Mouse (Mus musculus): ENCODE data around the gene Mon1b. TPM values are rescaled to one million over a fixed set of nuclear protein-coding genes. Genes with fewer than 3 reads are reported as not detected.
A peak's percentile ranks its signal among the peaks of the same experiment; 100 is the strongest.

Mon1b gene
- polyA plus RNA-seq, 1 experiment from 2014 or later = 5.6 TPM

DNA sequence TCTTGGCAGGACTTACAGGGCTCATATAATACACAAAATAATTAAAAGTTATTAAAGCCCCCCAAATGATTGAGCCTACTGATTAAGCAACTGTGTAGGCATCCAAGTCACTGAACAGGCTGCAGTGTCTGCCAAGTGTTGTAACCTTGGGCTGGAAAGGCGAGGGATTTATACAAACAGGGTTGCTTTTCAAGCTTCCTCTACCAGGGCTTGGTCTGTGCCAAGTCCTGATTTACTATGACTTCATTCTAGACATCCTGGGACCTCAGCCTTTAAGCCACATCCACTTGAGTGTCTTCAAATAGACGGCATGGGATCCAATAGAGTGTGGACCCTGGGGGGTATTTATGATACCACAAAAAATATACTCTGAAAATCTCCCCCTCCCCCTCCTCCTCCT is 39.9 kb downstream of the Mon1b start:
- no peak overlapping the region for H3K4me2 ChIP-seq (replicated peaks)
- 73% methylated on average over 2 of the region's 2 CpGs for WGBS
- no peaks in the 10 kb centered on the region for H3K36me3 ChIP-seq
- H3K4me1 ChIP-seq = peaks cover 8% of the 10 kb centered on the region
- peaks cover 37% of the 10 kb centered on the region for H3K27me3 ChIP-seq
- ATAC-seq (ENCODE audit: low FRiP score, low read depth) = no peak
- no peak overlapping the region for H3K27ac ChIP-seq
- no peak overlapping the region for H3K4me3 ChIP-seq
- no peaks in the 10 kb centered on the region for H3K9me3 ChIP-seq
- H3K9ac ChIP-seq = no peak overlapping the region

- WGBS = 86% methylated on average over 1 of the region's 1 CpGs
These were observed 41.4 kb downstream of the Mon1b start for GRCm38 (mm10) chr8:113676811-113677210.

GRCm38 (mm10) chr8:113679361-113679760 is 44.0 kb downstream of the Mon1b start:
- Histone ChIP-seq H3K27ac (no peak overlapping the region), H3K4me3 (no peak overlapping the region), H3K4me2 (replicated peaks) (no peak overlapping the region), H3K4me1 (no peaks in the 10 kb centered on the region), H3K36me3 (no peaks in the 10 kb centered on the region), H3K9ac (no peak overlapping the region), H3K9me3 (no peaks in the 10 kb centered on the region), H3K27me3 (peaks cover 22% of the 10 kb centered on the region; the same call in 1 of the 2 replicates)
- ATAC-seq (ENCODE audit: low FRiP score, low read depth) = no peak
- WGBS = 76% methylated on average over 3 of the region's 3 CpGs

More at GRCm38 (mm10) chr8:113676811-113677210, 41.4 kb downstream of the Mon1b start:
- H3K9ac ChIP-seq = no peak overlapping the region
- no peak overlapping the region for H3K27ac ChIP-seq
- peaks cover 8% of the 10 kb centered on the region for H3K4me1 ChIP-seq
- no peak overlapping the region for H3K4me2 ChIP-seq (replicated peaks)
- peaks cover 34% of the 10 kb centered on the region for H3K27me3 ChIP-seq
- H3K4me3 ChIP-seq = no peak overlapping the region
- no peaks in the 10 kb centered on the region for H3K36me3 ChIP-seq
- ATAC-seq (ENCODE audit: low FRiP score, low read depth) = no peak
- H3K9me3 ChIP-seq = no peaks in the 10 kb centered on the region

DNA sequence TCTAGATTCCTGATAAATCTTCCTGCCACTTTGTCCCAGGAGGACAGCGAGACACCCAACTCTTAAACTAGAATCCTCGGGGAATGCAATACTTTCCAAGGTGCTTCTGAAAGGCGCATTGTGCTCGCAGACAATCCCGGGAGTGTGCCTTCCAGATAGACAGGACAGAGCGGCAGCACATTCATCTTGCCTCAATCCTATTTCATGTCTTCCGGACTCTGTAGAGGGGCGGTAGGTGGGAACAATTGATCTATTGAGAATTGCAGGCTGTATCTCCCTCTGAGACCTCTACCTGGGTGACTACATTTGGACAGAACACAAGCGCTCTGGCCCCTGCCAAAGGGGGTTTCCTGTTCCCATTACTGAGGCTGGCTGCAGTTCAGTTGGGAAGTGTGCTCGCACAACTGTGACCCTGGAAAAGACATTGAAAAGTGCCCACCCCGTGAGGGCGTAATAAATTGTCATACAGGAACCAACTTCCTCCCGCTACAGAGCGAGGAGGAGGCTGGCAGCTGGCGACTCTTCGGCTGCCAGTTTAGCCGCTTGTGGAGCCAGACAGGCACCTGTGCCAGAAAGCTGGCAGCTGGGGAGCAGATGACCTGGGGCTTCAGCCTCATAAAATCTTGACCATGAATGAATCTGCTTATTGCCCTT is 52.6 kb downstream of the Mon1b start:
- Histone ChIP-seq H3K4me1 (peaks cover 21% of the 10 kb centered on the region), H3K4me2 (replicated peaks) (no peak overlapping the region), H3K9me3 (no peaks in the 10 kb centered on the region), H3K27ac (no peak overlapping the region), H3K4me3 (no peak overlapping the region), H3K9ac (no peak overlapping the region), H3K36me3 (no peaks in the 10 kb centered on the region), H3K27me3 (peaks cover 21% of the 10 kb centered on the region; the same call in 1 of the 2 replicates)
- WGBS = 62% methylated on average over 17 of the region's 17 CpGs
- ATAC-seq (ENCODE audit: low FRiP score, low read depth) = no peak

GRCm38 (mm10) chr8:113688543-113688915 is 53.1 kb downstream of the Mon1b start:
- Histone ChIP-seq H3K4me1 (peaks cover 21% of the 10 kb centered on the region), H3K4me3 (no peak overlapping the region), H3K9ac (no peak overlapping the region), H3K36me3 (no peaks in the 10 kb centered on the region), H3K9me3 (no peaks in the 10 kb centered on the region), H3K27me3 (peaks cover 23% of the 10 kb centered on the region; the same call in 1 of the 2 replicates), H3K4me2 (replicated peaks) (no peak overlapping the region), H3K27ac (no peak overlapping the region)
- 80% methylated on average over 8 of the region's 8 CpGs for WGBS
- no peak for ATAC-seq (ENCODE audit: low FRiP score, low read depth)

DNA sequence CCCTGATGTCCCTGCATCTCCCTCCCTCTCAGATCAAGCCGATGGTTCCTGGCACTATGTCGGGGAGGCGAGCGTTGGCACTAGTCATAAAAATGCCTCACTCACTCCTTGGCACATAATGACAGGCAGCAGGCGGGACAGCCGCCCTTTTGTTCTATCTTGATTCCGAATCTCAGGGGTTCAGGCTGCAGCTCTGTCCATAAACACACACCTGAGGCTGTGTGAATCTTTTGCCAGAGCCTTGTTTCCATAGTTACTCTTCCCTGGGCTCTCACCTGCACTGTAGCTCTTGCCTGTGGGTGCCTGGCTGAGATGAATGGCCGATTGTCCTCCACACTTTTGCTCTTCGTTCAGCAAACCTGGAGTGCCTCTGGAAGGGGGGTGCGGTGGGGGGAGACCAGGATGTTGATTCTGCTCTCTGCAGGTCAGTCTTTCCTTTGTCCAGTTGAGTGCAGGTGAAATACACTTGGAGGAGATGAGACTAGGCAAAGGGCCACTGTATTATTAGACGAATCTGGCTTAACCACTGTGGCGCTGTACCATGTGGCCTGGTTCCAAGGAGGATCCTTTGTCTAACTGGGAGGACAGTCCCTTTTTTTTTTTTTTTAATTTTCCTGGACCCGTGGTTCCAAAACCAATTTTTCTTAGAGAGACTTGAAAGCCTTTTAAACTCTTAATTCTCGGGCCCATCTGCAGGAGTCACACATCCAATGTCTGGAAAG is 56.4 kb downstream of the Mon1b start:
- peak overlapping the region; percentile 23; the same call in 1 of the 2 replicates for H3K4me2 ChIP-seq (replicated peaks)
- peaks cover 34% of the 10 kb centered on the region for H3K27me3 ChIP-seq
- H3K9me3 ChIP-seq = no peaks in the 10 kb centered on the region
- ATAC-seq (ENCODE audit: low FRiP score, low read depth) = 0 out of 2 replicates have a peak, but pooled peaks have one; percentile 15
- no peak overlapping the region for H3K27ac ChIP-seq
- H3K36me3 ChIP-seq = no peaks in the 10 kb centered on the region
- H3K9ac ChIP-seq = no peak overlapping the region
- no peak overlapping the region for H3K4me3 ChIP-seq
- WGBS = 41% methylated on average over 14 of the region's 14 CpGs
- H3K4me1 ChIP-seq = peaks cover 21% of the 10 kb centered on the region

Other genes with a start within 250 kb of the Mon1b start
- gene Syce1l, start 7.6 kb downstream of the Mon1b start, polyA plus RNA-seq (2015; fragmentation: Nextera tagmentation; extraction: Ambion mirVana) = not detected in 2 replicates
- gene Adamts18, start 213.2 kb downstream of the Mon1b start, polyA plus RNA-seq (2015; fragmentation: Nextera tagmentation; extraction: Ambion mirVana) = 3.3 and 4.1 TPM in 2 replicates